Mouse (Mus musculus): Measurements from ENCODE around the gene Tmem204.
A peak's percentile ranks its signal among the peaks of the same experiment; 100 is the strongest.
"Not testable (repeated sequence)": the region's sequence is repeated elsewhere in the genome, so short reads cannot be mapped to it uniquely, and the experiment has no call there.

Gene Tmem204

DNA sequence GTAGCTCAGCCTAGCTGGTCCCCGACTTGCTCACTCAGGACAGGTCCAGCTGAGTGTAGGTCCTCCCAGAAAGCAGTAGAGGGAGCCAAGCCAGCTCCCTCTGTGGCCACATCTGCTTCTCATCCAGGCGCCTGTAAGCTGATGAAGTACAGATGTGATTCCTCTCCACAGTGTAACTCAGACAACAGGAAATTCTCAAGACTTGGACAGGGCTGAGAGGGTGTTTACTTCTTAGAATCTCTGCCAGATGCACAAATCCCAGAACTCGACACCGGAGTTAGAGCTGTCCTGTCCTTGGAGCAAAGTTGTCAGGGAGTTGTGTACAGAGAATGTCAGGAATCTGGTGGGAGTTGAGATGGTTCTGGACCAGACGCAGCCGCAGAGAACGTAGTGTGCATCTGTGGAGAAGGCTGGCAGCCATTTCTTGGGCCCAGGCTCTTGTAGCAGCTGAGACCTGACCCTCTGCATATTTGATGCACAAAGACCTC lies at the start of gene Tmem204:
Tmem204 (minus strand) TSS at position 148 of the 488 bp plus-strand sequence.
- peak; percentile 74 to 90 for DNase-seq

DNA sequence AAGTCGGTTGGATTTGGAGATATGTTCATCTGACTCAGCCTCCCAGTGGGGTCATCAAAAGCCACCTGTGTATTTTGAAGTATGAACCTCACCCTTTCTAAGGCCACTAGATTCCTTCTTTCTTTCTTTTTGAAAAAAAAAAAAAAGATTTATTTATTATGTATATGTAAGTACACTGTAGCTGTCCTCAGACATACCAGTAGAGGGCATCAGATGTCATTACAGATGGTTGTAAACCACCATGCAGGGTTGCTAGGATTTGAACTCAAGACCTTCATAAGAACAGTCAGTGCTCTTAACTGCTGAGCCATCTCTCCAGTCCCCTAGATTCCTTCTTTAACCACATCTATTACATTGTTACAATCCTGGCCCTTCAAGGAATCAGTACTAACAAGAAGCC lies 46.7 kb upstream of the Tmem204 start:
- DNase-seq, result no peak

DNA sequence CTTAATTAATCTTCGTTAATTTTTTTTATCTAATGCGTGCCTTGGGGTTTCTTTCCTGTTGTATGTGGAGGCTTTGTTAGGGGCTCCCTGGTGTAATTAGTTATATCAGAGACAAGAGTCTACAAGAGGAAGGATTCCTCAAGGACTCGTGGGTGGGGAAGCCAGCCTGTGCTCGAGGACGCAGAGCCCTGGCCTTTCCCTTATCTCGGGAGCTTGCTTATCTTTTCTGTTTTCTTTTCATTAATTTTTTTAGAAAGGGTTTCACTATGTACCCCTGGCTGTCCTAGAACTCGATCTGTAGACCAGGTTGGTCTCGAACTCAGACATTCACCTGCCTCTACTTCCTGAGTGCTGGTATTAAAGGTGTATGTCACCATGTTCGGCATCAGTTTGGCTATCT lies 44.3 kb upstream of the Tmem204 start:
- DNase-seq, result no peak

DNA sequence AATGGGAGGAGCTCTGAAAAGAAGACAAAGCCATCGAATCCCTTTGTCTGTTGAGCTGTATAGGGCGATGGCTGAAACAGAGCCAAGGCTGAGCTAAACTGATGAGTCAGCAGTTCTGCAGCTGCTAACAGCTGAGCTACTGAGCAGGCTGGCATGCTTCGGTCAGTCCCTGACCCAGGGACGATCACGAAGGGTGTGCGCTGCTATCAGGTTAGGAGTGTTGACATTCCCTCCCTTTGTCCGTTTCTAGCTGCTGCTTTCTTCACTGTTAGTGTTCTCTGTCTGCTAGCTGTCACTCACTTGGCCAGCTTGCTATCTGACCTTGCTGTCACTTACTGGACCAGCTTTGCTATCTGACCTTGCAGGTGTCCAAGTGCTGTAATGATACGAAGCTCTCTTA lies 43.7 kb upstream of the Tmem204 start:
- no peak for DNase-seq

DNA sequence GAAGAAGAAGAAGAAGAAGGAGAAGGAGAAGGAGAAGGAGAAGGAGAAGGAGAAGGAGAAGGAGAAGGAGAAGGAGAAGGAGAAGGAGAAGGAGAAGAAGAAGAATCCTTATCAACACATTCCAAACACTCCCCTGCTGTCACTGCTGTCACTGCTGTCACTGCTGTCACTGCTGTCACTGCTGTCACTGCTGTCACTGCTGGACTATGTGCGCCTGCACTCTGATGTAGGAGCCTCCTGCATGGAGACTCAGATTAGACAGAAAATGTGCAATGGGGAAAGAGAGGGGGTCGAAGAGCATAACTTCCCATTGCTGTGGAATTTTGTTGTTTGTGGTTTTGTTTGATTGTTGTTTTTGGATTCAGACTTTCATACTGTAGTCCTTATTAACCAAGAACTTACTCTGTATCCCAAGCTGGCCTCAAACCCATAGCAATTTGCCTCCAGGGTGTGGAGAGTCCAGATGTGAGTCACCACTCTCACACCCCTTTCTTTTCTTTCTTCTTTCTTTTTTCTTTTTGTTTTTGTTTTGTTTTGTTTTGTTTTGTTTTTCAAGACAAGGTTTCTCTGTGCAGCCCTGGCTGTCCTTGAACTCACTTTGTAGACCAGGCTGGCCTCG lies 42.2 kb upstream of the Tmem204 start:
- DNase-seq, result not testable (repeated sequence)

DNA sequence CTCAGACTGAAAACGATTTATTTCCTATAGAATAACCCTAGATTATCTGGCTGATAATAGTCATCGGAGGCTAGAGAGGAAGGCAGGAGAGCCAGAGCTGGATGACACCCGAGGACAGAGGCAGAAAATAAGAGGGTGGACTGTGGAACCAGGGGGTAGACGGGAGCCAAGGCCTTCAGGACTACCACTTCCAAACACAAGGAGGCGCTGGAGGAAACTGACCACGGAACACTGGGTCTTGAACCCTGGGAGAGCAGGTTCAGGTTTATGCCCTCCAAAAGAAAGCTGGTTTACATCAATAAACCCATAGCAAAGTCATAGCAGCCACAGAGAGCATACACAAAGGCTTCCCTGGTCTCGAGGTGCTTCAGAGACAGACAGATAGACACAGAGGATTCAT lies 40.6 kb upstream of the Tmem204 start:
- DNase-seq, result peak in 1 of 2 experiments; percentile 43

DNA sequence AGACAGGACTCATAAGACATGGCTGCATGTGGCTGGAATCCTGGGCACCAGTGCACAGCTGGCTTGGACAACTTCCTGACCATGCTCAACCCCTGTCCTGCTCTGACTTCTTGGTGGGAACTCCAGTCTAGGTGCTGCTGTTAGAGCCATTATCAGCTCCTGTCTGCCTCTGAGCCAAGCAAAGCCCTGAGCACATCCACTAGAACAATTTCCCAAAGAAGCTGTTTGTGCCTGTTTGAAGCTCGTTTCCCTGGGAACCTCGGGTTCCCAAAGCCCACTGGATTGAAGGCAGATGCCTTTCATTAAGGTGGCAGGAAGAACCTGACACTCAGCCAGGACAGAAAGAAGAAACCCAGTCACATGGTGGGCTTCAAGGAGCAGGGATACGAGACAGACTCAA lies 37.0 kb upstream of the Tmem204 start, which contains the start of gene Ptx4:
Ptx4 (plus strand) TSS at position 355 of the 400 bp plus-strand sequence.
- DNase-seq, result no peak

DNA sequence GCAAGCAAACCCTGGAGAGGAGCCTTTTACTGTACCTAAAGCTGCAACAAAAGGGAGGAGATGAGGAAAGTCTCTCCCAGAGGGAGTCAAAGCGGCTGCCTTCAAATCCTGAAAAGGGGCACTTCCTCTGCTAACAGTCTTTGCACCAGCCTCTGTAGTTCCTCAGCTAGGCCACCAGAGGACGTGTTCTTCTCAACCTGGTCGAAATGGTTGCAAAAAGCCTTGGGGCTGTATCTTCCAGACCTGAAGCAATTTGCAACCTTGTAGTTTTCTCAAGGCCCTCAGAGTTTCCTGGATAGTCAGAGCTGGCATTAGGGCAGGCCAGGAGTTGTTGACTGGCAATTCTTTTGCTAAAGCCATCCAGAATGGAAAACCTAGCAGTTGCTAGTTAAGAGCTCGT lies 33.9 kb upstream of the Tmem204 start:
- peak in 1 of 2 experiments; percentile 47 for DNase-seq

DNA sequence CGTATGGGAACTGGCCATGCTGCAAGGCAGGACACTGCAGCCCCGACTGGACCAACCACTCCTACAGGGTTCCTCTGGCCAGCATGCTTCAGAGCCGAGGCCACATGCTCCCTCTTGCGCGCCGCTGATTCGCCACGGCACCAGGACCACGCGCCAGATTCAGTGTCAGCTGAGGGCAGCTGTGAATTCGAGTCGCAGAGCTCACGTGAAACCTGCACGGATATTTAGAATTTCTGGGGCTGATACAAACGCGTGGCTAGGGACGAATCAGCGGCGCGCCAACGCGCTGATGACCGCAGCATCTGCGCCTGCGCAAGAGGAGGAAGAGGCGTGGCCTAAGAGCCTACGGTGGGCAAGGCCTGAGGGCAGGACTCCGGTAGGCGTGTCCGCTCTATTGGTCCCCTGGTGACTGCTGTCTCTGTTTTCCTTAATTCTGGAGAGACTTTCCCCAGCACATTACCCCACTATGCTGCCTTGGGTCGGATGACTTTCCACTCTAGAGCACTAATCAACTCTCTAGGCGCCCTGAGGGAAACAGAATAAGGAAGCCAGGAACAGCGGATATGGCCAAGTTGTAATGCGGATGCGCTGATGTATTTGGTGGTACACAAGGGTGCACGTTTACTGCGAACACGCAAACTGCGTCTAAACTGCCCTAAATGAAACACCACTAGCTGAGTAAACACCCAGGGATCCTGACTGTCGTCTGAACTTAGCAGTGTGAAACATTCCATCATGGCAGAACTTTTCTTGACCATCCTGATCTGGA lies 32.5 kb upstream of the Tmem204 start, which contains the start of gene Telo2:
Telo2 (minus strand) TSS at position 304 of the 769 bp plus-strand sequence.
- peak; percentile 94 to 96 for DNase-seq

DNA sequence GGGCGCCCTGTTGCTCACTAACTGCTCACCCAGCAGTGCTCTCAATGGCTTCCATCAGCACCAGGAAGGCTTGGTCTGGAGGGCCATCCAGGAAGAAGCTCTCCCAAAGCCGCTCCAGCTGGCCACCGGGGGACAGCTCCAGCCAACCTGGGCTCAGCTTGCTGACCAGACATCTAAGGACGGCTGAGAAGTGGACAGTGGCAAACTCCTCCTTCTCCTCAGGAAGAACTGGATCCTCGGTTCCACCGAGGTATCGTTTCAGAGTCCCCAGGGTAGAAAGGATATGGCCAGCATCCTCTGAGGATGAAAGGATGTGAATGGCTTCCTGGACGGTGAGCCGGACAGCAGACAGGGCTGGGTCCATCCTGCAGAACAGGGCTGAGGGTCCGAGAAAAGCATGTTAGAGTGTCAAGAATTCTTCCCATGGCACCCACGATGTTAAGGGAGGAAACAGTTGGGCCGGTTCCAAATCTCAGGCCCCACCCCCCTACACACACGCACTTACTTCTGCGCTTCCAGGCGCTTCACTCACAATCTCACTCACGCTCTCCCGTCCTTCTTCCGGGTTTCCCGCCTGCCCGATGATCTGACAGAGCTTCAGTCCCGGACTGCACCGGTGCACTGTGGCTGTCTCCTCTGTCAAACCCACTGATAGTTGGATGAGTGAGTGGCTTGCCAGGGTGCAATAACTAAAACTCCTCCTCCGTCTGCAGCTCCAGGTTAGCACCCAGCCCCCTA lies 31.7 kb upstream of the Tmem204 start:
- no peak for DNase-seq

DNA sequence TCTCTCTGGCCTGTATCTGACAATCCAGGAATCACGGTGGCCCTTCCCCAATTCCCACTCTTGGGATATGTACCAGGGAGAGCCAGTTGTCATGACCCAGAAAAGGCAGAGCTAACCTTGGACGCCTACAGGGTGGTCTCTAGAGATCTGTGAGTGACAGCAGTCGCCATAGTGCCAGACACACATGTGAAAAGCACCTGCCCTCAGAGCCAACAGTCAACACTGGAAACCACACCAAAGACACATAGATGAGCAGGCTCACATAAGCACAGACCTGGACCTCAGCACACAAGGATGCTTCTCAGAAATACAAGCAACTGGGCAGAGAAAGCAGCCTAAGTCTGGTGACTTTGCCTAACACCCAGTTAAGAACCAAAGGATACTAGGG lies 29.0 kb upstream of the Tmem204 start:
- no peak for DNase-seq

DNA sequence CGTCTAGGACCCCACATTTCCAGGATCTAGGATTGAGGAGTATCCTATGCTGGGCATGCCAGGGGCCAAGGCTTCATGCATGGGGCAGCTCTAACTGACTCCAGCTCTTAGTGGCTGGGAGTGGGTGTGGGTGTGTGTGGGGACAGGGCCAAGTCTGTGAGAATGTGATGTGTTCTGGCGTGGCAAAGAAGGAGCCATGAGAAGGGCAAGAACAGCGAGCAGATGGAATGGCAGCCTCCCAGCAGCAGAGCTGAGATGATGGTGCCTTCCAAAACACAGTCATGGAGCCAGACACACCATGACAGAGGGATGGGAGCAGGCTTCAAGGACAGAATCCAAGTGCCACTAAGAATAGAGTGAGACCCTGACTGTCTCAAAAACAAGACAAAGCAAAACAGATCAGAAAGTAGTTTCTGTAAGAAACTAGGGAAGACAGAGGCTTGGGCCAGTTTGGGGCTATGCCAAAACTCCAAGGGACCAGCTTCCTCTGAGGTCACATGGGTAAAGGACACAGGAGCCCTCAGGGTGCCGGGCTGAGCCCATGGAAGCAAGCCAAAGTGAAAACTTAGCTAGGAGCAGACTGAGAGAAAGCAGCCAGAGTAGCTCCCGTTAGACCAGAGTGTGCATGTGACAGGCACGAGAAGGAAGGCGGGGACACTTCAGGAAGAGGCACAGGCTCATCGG lies 28.5 kb upstream of the Tmem204 start:
- DNase-seq, result peak; percentile 48 to 75

DNA sequence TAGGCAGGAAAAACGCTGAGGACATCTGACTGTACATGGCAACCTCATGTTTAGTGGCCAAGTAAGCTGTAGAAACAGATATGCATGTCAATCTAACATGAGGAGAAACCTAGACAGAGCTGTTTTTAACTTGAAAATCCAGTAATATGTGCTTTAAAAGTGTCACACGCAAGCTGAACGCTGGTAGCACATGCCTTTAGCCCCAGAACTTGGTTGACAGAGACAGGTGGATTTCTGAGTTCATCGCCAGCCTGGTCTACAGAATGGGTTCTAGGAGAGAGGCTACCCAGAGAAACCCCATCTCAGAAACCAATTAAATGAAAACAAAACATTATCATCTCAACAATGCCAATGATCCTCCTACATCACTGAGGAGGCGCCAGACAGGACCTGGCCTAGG lies 27.8 kb upstream of the Tmem204 start:
- no peak for DNase-seq

DNA sequence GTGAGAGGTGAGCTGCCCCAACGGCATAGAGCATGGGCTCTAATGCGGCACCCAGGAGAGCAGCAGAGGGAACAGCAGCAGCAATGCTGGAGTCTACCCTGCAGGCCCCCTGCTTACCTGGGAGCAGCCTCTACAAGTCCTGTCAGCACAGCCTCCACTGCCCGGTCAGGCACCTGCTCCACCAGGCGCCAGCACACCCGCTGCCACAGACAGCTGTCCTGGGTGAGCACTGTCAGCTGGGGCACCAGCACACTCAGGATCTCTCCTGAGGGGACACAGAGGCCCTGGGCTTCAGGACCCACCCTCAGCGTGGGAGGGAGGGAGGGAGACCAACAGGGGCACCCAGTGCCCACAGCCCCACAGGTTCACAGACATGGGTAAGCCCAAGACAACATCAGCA lies 27.2 kb upstream of the Tmem204 start:
- DNase-seq, result no peak

DNA sequence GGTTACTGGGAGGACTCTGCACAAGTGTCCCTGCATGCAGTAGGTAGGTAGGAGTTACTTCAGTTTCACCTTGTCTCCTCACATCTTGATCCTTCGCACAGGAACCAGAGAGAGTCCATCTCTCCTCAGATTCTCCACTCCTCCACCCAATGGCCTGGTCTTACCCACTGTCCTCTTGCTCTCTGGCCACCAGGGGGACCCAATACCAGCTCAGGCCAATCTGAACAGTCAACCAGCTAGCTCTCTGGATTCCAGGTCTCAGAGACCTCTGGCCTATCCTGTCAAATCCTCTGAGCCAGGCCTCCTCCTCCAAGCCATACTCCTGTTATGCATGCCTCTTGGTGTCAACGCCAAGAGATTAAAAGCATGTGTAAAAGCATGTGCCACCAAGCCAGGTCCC lies 26.2 kb upstream of the Tmem204 start:
- peak; percentile 54 to 70 for DNase-seq

DNA sequence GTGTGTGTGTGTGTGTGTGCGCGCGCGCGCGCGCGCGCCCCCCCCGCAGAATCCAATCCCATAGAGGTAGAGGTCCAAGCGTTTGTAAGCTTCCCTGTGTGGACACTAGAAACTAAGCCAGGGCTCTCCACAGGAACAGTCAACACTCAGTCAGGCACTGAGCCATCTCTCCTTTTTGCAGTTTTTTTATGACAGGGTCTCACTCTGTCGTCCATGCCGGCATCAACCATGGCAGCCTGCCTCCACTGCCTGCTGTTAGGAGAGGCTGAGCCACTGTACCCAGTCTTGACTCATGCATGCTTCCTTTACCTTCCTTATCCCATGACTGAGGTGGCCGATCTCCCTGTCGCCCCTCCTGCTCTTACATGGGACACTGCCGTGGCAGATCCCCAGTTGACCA lies 24.4 kb upstream of the Tmem204 start:
- no peak for DNase-seq

DNA sequence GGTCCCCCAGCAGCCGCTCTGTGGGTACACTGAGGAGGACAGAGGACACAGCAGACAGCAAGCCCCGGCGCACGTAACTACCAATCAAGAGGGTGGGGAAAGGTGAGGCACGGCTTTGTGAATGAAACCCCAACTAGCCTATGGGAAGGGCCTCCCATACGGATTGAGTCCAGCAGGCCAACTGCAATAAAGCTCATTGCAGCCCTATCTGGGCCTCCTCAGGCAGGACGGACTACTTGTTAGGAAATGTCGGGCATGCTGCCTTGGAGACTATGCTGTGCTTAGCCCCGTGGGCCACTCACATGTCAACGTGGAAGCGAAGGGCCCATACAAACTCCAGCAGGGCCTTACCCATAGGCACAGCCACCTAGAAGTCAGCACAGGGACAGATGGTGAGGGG lies 17.9 kb upstream of the Tmem204 start:
- DNase-seq, result no peak

DNA sequence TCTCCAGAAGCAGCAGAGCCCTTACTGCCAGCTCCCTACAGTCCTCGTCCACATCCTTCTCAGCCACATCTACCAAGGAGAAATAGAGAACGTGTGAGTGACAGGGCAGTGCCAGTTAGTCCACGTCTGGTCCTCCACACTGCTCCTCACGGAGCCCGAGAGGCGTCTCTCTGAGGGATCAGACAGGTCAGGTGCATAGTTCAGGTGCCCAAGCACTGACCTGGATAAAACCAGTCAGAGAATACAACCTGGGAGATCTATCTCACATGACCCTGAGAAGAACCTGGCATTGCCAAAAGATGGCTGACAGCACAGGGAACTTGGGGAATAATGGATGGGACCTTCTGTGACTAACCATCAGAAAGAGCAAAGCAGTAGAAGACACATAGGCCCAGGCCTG lies 16.7 kb upstream of the Tmem204 start:
- DNase-seq, result no peak

DNA sequence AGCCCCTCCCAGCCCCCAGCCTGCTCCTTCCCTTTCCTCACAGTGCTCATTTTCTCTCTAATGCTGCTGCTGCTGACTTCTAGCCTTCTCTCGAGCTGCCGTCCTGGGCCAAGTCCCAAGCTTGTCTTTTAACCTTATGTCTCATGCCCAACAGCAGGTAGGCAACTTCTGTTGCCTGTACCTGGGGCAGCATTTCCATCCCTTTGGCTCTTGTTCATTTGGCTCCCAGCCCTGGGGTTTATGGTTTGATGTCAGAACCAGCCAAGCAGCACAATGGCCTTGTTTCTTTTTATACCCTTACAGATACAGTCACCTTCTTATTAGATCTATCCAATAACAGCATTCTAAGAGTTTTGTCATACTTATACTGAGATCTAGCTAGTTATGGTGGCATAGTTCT lies 12.8 kb upstream of the Tmem204 start:
- no peak for DNase-seq

DNA sequence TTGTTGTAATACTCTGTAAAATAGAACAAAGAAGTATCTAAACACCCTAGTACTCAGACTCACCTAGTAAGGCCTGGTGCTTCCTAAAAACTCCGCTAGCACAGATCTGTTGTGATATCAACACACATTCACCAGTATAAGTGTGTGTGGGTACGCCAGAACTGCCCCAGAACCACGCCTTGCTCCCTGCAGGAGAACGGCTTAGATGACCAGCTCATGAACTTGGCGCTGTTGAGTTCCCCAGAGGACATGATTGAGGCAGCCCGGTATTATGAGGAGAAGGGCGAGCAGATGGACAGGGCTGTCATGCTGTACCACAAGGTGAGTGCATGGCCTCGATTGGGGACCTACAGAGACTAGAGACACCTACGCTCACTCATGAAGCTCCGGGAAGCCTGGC lies 7.1 kb upstream of the Tmem204 start:
- DNase-seq, result no peak

DNA sequence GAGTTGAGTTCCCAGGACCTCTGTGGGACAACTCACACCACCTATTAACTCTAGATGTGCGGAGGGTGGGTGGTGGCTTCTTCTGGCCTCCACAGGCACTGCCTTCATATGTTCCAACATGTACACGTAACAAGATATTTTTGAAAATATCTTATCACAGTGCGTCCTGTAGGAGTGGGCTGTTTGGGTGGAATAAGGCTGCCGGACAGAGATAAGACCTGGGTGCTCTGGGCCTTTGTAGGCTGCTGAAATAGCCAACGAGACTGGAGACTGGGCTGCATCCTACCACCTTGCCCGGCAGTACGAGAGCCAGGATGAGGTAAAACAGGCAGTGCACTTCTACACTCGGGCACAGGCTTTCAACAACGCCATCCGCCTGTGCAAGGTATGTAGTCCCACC lies 5.8 kb upstream of the Tmem204 start:
- no peak for DNase-seq

DNA sequence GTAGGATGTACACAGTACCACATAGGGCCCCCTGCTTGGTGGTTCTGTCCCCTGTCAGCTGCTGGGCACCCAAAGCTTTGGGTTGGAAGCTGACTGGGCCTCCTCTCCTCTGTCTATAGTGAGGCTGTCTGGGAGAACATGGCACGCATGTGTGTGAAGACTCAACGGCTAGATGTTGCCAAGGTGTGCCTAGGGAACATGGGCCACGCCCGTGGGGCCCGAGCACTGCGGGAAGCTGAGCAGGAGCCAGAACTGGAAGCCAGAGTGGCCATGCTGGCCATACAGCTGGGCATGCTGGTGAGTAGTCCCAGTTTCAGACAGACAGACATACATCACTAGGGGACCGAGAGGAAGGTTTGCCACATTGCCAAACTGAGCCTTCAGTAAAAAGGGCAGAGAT lies 3.3 kb upstream of the Tmem204 start:
- no peak for DNase-seq

DNA sequence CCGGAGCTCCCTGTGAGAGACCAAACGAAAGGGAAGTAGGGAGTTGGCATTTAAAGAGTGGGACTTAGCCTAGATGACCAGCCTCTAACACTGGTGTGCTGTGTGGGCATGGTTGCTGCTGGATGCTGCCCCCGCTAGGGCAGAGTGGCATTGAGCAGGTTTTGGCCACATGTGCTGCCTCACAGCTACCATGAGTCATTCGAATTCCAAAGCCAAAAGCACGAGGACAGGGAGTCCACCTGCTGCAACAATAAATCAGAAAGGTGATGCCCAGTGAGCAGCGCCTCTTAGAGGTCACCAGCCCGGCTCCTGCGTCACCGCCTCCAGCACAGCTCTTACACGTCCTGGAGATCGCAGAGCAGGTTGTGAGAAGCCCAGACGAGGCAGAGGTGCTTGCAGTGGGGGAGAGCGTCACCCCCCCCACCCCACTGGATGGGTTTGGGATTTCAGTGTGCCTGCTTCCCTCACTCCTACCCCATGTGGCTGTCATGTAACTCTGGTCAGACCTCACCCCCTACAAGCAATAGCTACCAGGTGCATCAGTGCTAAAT lies 1.5 kb upstream of the Tmem204 start:
- DNase-seq, result no peak
